Mouse (Mus musculus) liver, adult 2 months (tissue): ENCODE data around the gene Pigk.

Experiments used
- CTCF ChIP-seq: fragments of 200-500 bp; IDR thresholded peaks from 2 replicates; pipeline ENCODE4 v1.5.1; 2011; ENCODE audit warnings: low read depth, low read length, control low read depth
- POLR2A ChIP-seq: fragments of 200-500 bp; IDR thresholded peaks from 2 replicates; pipeline ENCODE4 v1.6.1; 2011; ENCODE audit warnings: low read length, control low read depth; ENCODE audit not compliant: insufficient read depth; ENCODE audit errors: extremely low read depth

- TF ChIP-seq POLR2A (no peak), CTCF (no peak)
These were observed 235.4 kb downstream of the Pigk start for GRCm38 (mm10) chr3:152949233-152949777.
